Mouse (Mus musculus) MEL (cell line): ENCODE results near the gene Gadd45gip1.

ENCODE experiments used
- CHD1 ChIP-seq: IDR thresholded peaks from 2 replicates; pipeline ENCODE4 v1.6.1; 2012; ENCODE audit warnings: low read depth, mild to moderate bottlenecking, inconsistent platforms, low read length, improper control_type of control experiment
- CTCF ChIP-seq, 3 experiments: IDR thresholded peaks in 2 of 3; conservative IDR thresholded peaks in 1 of 3; 2 replicates each; pipeline ENCODE4 v1.5.1; 2011 to 2012; ENCODE audit warnings: low read length in 3 of 3, low read depth in 2 of 3, mild to moderate bottlenecking in 2 of 3, improper control_type of control experiment in 1 of 3, inconsistent platforms in 1 of 3, mixed read lengths in 1 of 3, moderate library complexity in 1 of 3; ENCODE audit not compliant: control insufficient read depth in 1 of 3, insufficient read depth in 1 of 3, poor library complexity in 1 of 3, severe bottlenecking in 1 of 3
- EP300 ChIP-seq, 2 experiments: IDR thresholded peaks; 2 replicates each; pipeline ENCODE4 v1.6.1; 2011; ENCODE audit warnings: improper control_type of control experiment in 2 of 2, low read length in 2 of 2, low read depth in 1 of 2, mild to moderate bottlenecking in 1 of 2
- HCFC1 ChIP-seq: IDR thresholded peaks from 2 replicates; pipeline ENCODE4 v1.6.1; 2012; ENCODE audit warnings: low read depth, mild to moderate bottlenecking, inconsistent platforms, low read length, improper control_type of control experiment, moderate library complexity
- NELFE ChIP-seq: IDR thresholded peaks from 2 replicates; pipeline ENCODE4 v1.6.1; 2011; ENCODE audit warnings: low read depth, low read length, improper control_type of control experiment
- POLR2A ChIP-seq, 2 experiments: IDR thresholded peaks; 2 replicates each; pipeline ENCODE4 v1.6.1; 2011 to 2012; ENCODE audit warnings: low read length in 2 of 2, mild to moderate bottlenecking in 2 of 2, control low read depth in 1 of 2, improper control_type of control experiment in 1 of 2, low read depth in 1 of 2, moderate library complexity in 1 of 2; ENCODE audit not compliant: control insufficient read depth in 1 of 2, insufficient read depth in 1 of 2, poor library complexity in 1 of 2
- POLR2AphosphoS5 ChIP-seq: IDR thresholded peaks from 2 replicates; pipeline ENCODE4 v1.6.1; 2012; ENCODE audit warnings: low read depth, borderline replicate concordance, mild to moderate bottlenecking, inconsistent platforms, low read length, moderate library complexity, mixed read lengths
- RAD21 ChIP-seq: IDR thresholded peaks from 2 replicates; pipeline ENCODE4 v1.6.1; 2011; ENCODE audit warnings: mild to moderate bottlenecking, low read depth, low read length, improper control_type of control experiment
- TBP ChIP-seq: IDR thresholded peaks from 2 replicates; pipeline ENCODE4 v1.8.0; 2011; ENCODE audit warnings: low read depth, low read length, improper control_type of control experiment
- ZKSCAN1 ChIP-seq: IDR thresholded peaks from 2 replicates; pipeline ENCODE4 v1.6.1; 2012; ENCODE audit warnings: low read depth, mild to moderate bottlenecking, inconsistent platforms, low read length, improper control_type of control experiment, moderate library complexity

DNA sequence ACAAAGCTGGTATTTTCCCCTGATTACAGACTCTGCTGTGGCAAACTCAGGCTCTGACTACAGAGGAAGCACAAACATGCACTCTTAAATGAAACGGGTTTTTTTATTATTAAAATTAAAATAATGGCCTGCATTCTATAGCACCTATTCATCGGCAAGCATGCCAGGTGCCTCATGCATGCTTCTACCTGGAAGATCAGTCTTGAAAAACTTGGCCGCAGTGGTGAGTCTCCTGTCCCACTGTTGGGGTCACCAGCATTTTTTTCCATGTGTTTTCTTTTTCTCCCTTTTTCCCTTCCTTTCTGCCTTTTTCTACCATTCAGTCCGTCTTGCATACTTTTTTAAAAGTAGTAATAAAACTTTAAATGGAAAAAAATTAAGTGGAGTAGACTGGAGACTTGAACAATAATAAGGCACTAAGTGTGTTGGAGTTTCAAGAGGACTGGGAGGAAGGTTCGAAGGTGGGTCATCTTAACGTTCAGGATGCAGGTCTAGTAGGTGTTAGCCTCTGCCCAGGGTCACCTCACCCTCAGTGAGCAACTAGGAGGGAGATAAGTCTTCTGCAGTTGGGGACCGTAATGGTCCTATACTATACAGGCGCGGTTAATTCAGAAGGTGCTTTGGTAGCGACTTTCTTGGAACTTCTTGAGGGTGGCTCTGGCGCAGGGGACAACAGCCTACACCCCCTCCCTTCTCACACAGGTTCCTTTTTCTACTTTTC, 48.0 kb upstream of the Gadd45gip1 start:
- TF ChIP-seq RAD21 (no peak), POLR2A (IDR thresholded peaks at IDR 0.05; ENCODE audit: control insufficient read depth in 1 of 2, insufficient read depth in 1 of 2, low read depth in 1 of 2, low read length in 2 of 2, poor library complexity in 1 of 2) (no peak), NELFE (no peak), EP300 (IDR thresholded peaks at IDR 0.05; ENCODE audit: low read depth in 1 of 2, low read length in 2 of 2) (no peak), POLR2AphosphoS5 (no peak), CHD1 (no peak), CTCF (IDR thresholded peaks at IDR 0.05 in 2 of 3, conservative IDR thresholded peaks at IDR 0.05 in 1 of 3; ENCODE audit: control insufficient read depth in 1 of 3, insufficient read depth in 1 of 3, low read depth in 2 of 3, low read length in 3 of 3, poor library complexity in 1 of 3, severe bottlenecking in 1 of 3) (no peak), HCFC1 (no peak), TBP (no peak), ZKSCAN1 (no peak)
